Mouse (Mus musculus) spleen, adult 2 months (tissue): ENCODE results near the gene Tmem238. TPM values are rescaled to one million over a fixed set of nuclear protein-coding genes. Genes with fewer than 3 reads are reported as not detected.

Source experiments
- DNase-seq, 2 experiments: peaks; one replicate each; pipeline versions ENCODE4 v3.0.0 to v3.0.0-alpha.2; 2012 to 2021; ENCODE audit warnings: low spot score in 2 of 2, low read depth in 1 of 2
- H3K27ac ChIP-seq: fragments of 200-500 bp; 2 replicates; pipeline ENCODE4 v1.5.1; 2012; ENCODE audit warnings: low read length, inconsistent platforms; ENCODE audit not compliant: insufficient read depth
- H3K27me3 ChIP-seq: fragments of 200-500 bp; 2 replicates; pipeline ENCODE4 v1.6.1; 2012; ENCODE audit warnings: mild to moderate bottlenecking, moderate library complexity, low read length, inconsistent platforms; ENCODE audit not compliant: control insufficient read depth, insufficient read depth
- H3K36me3 ChIP-seq: fragments of 200-500 bp; 2 replicates; pipeline ENCODE4 v1.6.1; 2012; ENCODE audit warnings: mild to moderate bottlenecking, low read length, inconsistent platforms; ENCODE audit not compliant: control insufficient read depth, insufficient read depth
- H3K4me1 ChIP-seq: fragments of 200-500 bp; 2 replicates; pipeline ENCODE4 v1.6.1; 2011; ENCODE audit warnings: inconsistent platforms; ENCODE audit not compliant: control insufficient read depth, insufficient read depth, insufficient read length
- H3K4me3 ChIP-seq: fragments of 200-500 bp; 2 replicates; pipeline ENCODE4 v1.5.1; 2011; ENCODE audit warnings: mild to moderate bottlenecking, inconsistent platforms; ENCODE audit not compliant: insufficient read depth, insufficient read length; ENCODE audit errors: extremely low read depth
- CTCF ChIP-seq: fragments of 200-500 bp; IDR thresholded peaks from 2 replicates; pipeline ENCODE4 v1.5.1; 2011; ENCODE audit warnings: mild to moderate bottlenecking, inconsistent platforms; ENCODE audit not compliant: insufficient read depth, insufficient read length, insufficient replicate concordance; ENCODE audit errors: extremely low read depth
- POLR2A ChIP-seq: fragments of 200-500 bp; IDR thresholded peaks from 2 replicates; pipeline ENCODE4 v1.6.1; 2011; ENCODE audit warnings: low read depth, low read length, inconsistent platforms
- WGBS: fragments of 180-500 bp; shearing (Covaris S2); methylation state at CpG from one replicate; pipeline ENCODE4 v1.1.7; 2018; 5-methylcytosine and 5-hydroxymethylcytosine counted together
- polyA plus RNA-seq: library from polyadenylated mRNA; depleted of rRNA; stranded (reverse); fragments of >200 nt; gene quantifications from 2 replicates; pipeline ENCODE4 v1.2.3, GENCODE M21; 2012

The Tmem238 gene
- polyA plus RNA-seq, 1 experiment = 17.5 TPM

- H3K4me3 ChIP-seq = no peak overlapping the region
- peaks cover 7% of the 10 kb centered on the region for H3K36me3 ChIP-seq
- no peaks in the 10 kb centered on the region for H3K27me3 ChIP-seq
- H3K4me1 ChIP-seq = peaks cover 2% of the 10 kb centered on the region; the same call in 1 of the 2 replicates
- 89% methylated on average over 6 of the region's 6 CpGs for WGBS
- TF ChIP-seq POLR2A (no peak), CTCF (no peak)
- no peak overlapping the region for H3K27ac ChIP-seq
- no peak for DNase-seq
Observed at GRCm38 (mm10) chr7:4744886-4745285, 44.6 kb downstream of the Tmem238 start.

GRCm38 (mm10) chr7:4743354-4743753, 46.1 kb downstream of the Tmem238 start:
- WGBS = 75% methylated on average over 2 of the region's 2 CpGs
- no peaks in the 10 kb centered on the region for H3K27me3 ChIP-seq
- H3K4me3 ChIP-seq = no peak overlapping the region
- no peak overlapping the region for H3K27ac ChIP-seq
- H3K4me1 ChIP-seq = peaks cover 7% of the 10 kb centered on the region; the same call in 1 of the 2 replicates
- no peak for DNase-seq
- no peak for TF ChIP-seq CTCF
- TF ChIP-seq POLR2A = no peak
- H3K36me3 ChIP-seq = peaks cover 7% of the 10 kb centered on the region

GRCm38 (mm10) chr7:4742482-4742819, 47.0 kb downstream of the Tmem238 start:
- 91% methylated on average over 6 of the region's 6 CpGs for WGBS
- H3K27ac ChIP-seq = no peak overlapping the region
- TF ChIP-seq POLR2A (no peak), CTCF (no peak)
- H3K4me3 ChIP-seq = no peak overlapping the region
- no peak for DNase-seq
- no peaks in the 10 kb centered on the region for H3K27me3 ChIP-seq
- peaks cover 7% of the 10 kb centered on the region; the same call in 1 of the 2 replicates for H3K4me1 ChIP-seq
- H3K36me3 ChIP-seq = peaks cover 7% of the 10 kb centered on the region

GRCm38 (mm10) chr7:4741672-4742481, 47.6 kb downstream of the Tmem238 start:
- WGBS = 93% methylated on average over 21 of the region's 21 CpGs
- H3K4me1 ChIP-seq = peaks cover 7% of the 10 kb centered on the region; the same call in 1 of the 2 replicates
- H3K27me3 ChIP-seq = no peaks in the 10 kb centered on the region
- H3K4me3 ChIP-seq = no peak overlapping the region
- no peak for DNase-seq
- TF ChIP-seq POLR2A (no peak), CTCF (no peak)
- H3K36me3 ChIP-seq = peaks cover 7% of the 10 kb centered on the region
- H3K27ac ChIP-seq = no peak overlapping the region

- no peaks in the 10 kb centered on the region for H3K27me3 ChIP-seq
- peaks cover 7% of the 10 kb centered on the region; the same call in 1 of the 2 replicates for H3K4me1 ChIP-seq
- H3K4me3 ChIP-seq = peak overlapping the region; percentile 90
- no peak for TF ChIP-seq CTCF
- TF ChIP-seq POLR2A = no peak
- H3K27ac ChIP-seq = no peak overlapping the region
- WGBS = 24% methylated on average over 4 of the region's 4 CpGs
- H3K36me3 ChIP-seq = peaks cover 1% of the 10 kb centered on the region
- no peak for DNase-seq
Observed at GRCm38 (mm10) chr7:4741151-4741550, 48.3 kb downstream of the Tmem238 start.

- DNase-seq = no peak
- Histone ChIP-seq H3K4me1 (peaks cover 7% of the 10 kb centered on the region; the same call in 1 of the 2 replicates), H3K27me3 (no peaks in the 10 kb centered on the region), H3K27ac (peak overlapping the region; percentile 82), H3K36me3 (no peaks in the 10 kb centered on the region; the same call in 1 of the 2 replicates), H3K4me3 (peak overlapping the region; percentile 90)
- TF ChIP-seq CTCF (no peak), POLR2A (no peak)
- under 1% methylated on average over 14 of the region's 14 CpGs for WGBS
Observed at GRCm38 (mm10) chr7:4740309-4740727, 49.1 kb downstream of the Tmem238 start.
